Mouse (Mus musculus) hindbrain, embryonic 13.5 days (tissue): ENCODE results near the gene Bspry. TPM values are rescaled to one million over a fixed set of nuclear protein-coding genes. Genes with fewer than 3 reads are reported as not detected.

ENCODE experiments used
- ATAC-seq: fragments of 200-750 bp; cut with Nextera tagmentation; 2 replicates; pipeline ENCODE4 v1.8.0; 2017; ENCODE audit warnings: moderate TSS enrichment; ENCODE audit not compliant: low FRiP score
- H3K27ac ChIP-seq: fragments of 300-500 bp; sonication (generic); 2 replicates; pipeline ENCODE4 v1.5.1; 2015; ENCODE audit warnings: inconsistent platforms, mild to moderate bottlenecking, moderate library complexity
- H3K27me3 ChIP-seq: fragments of 300-500 bp; sonication (generic); 2 replicates; pipeline ENCODE4 v1.6.1; 2015; ENCODE audit warnings: mild to moderate bottlenecking, inconsistent platforms
- H3K36me3 ChIP-seq: fragments of 300-500 bp; sonication (generic); 2 replicates; pipeline ENCODE4 v1.6.1; 2015; ENCODE audit warnings: mild to moderate bottlenecking, inconsistent platforms
- H3K4me1 ChIP-seq: fragments of 300-500 bp; sonication (generic); replicated peaks from 2 replicates; pipeline ENCODE4 v1.6.1; 2015; ENCODE audit warnings: inconsistent platforms
- H3K4me2 ChIP-seq: fragments of 300-500 bp; sonication (generic); 2 replicates; pipeline ENCODE4 v1.6.1; 2015; ENCODE audit warnings: inconsistent platforms, mild to moderate bottlenecking, moderate library complexity
- H3K4me3 ChIP-seq: fragments of 300-500 bp; sonication (generic); 2 replicates; pipeline ENCODE4 v1.5.1; 2015; ENCODE audit warnings: mild to moderate bottlenecking, inconsistent platforms
- H3K9ac ChIP-seq: fragments of 300-500 bp; sonication (generic); 2 replicates; pipeline ENCODE4 v1.6.1; 2015; ENCODE audit warnings: mild to moderate bottlenecking, inconsistent platforms
- H3K9me3 ChIP-seq: fragments of 300-500 bp; sonication (generic); 2 replicates; pipeline ENCODE4 v1.6.1; 2016; ENCODE audit warnings: inconsistent platforms
- WGBS: fragments of 180-500 bp; shearing (Covaris S2); methylation state at CpG from one replicate; pipeline ENCODE4 v1.1.7; 2015; 5-methylcytosine and 5-hydroxymethylcytosine counted together
- polyA plus RNA-seq: library from polyadenylated mRNA; unstranded; fragments of >200 nt; fragmentation: Nextera tagmentation; extraction: Ambion mirVana; gene quantifications from 2 replicates; pipeline ENCODE4 v1.2.1, GENCODE M21; 2015

Gene Bspry
- 0.43 and 0.95 TPM in 2 replicates for polyA plus RNA-seq

DNA sequence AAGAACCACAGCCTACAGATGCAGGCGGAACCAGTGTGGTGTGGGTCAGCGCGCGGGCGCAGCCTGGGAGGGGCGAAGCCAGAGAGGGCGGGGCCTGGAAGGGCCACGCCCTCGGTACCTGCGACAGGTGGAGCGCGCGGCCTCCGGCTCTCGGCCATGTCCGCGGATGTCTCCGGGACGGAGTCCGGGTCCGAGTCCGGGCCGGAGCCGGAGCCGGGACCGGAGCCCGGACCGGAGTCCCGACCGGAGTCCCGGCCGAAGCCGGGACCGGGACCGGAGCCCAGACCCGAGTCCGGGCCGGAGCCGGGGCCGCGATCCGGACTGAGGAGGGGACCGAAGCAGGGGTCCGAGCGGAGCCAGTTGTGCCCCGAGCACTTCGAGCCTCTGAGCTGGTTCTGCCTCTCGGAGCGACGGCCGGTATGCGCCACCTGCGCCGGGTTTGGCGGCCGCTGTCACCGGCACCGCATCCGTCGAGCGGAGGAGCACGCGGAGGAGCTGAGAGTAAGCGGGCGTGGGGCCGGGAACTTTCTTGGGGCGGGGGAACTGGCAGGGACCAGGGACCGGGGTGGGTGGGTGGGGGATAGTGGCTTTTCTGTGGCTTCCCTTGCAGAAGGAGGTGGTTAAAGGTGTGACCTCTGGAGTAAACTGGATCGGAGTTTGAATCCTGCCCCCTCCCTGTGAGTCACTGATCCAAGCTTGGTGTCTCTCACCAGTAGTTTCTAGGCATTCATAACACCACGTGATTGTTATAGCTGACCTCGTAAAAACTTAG is at the start of gene Bspry:
Gene Bspry (plus strand): TSS at position 117 of the 772 bp plus-strand sequence.
- H3K27me3 ChIP-seq = peaks cover 56% of the 10 kb centered on the region
- peak within 1 kb of the TSS; percentile 39; the same call in 1 of the 2 replicates for H3K9ac ChIP-seq

DNA sequence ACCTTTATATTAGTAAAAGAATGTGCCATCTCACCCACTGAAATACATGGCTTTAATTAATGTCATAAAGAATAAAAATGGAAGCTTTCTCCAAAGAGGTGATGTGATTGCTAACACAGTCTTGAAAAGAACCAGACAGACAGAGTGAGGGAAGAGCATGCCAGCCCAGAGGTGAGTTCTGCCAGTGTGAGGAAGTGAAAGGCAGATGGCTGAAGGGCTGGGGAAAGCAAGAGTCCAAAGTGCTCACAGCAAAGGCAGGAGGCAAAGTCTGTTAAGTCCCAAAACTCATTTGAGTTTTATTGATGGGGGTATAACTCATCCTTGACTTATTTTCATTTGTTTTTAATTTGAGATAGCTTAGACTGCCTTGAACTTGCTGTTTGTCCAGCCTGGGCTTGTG is 49.2 kb upstream of the Bspry start:
- Histone ChIP-seq H3K9me3 (no peaks in the 10 kb centered on the region), H3K4me2 (no peak overlapping the region), H3K27ac (no peak overlapping the region), H3K4me1 (no peaks in the 10 kb centered on the region), H3K36me3 (peaks cover 8% of the 10 kb centered on the region), H3K9ac (no peak overlapping the region), H3K27me3 (no peaks in the 10 kb centered on the region), H3K4me3 (no peak overlapping the region)
- no peak for ATAC-seq

More for the DNA sequence above, at the start of gene Bspry:
- Histone ChIP-seq H3K4me2 (peak within 1 kb of the TSS; percentile 73), H3K4me3 (peak within 1 kb of the TSS; percentile 44), H3K9me3 (no peaks in the 10 kb centered on the region), H3K4me1 (peaks cover 10% of the 10 kb centered on the region), H3K36me3 (no peaks in the 10 kb centered on the region), H3K27ac (no peak within 1 kb of the TSS)
- ATAC-seq = peak; percentile 72
- WGBS = 3% methylated on average over 69 of the region's 71 CpGs

DNA sequence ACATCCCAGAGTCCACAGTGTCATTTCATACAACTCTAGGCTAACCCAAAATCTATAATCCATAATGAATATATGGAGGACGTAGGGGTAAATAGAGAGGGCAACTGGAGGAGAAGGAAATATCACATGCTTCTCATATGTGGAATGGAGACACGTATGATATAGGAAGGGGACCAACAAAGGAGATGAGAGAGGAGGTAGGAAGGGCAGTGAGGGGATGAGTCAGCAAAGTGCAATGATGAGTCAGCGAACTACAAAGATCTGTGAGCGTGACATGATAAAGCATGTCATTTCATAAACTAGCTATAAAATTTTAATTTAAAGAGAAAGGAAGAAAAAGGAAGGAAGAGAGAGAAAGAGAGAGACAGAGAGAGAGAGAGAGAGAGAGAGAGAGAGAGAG is 48.3 kb upstream of the Bspry start:
- Histone ChIP-seq H3K27ac (no peak overlapping the region), H3K4me3 (no peak overlapping the region), H3K27me3 (no peaks in the 10 kb centered on the region), H3K4me2 (no peak overlapping the region), H3K36me3 (peaks cover 3% of the 10 kb centered on the region; the same call in 1 of the 2 replicates), H3K9ac (no peak overlapping the region), H3K9me3 (no peaks in the 10 kb centered on the region), H3K4me1 (no peaks in the 10 kb centered on the region)
- ATAC-seq = no peak
- WGBS = 88% methylated on average over 4 of the region's 4 CpGs

DNA sequence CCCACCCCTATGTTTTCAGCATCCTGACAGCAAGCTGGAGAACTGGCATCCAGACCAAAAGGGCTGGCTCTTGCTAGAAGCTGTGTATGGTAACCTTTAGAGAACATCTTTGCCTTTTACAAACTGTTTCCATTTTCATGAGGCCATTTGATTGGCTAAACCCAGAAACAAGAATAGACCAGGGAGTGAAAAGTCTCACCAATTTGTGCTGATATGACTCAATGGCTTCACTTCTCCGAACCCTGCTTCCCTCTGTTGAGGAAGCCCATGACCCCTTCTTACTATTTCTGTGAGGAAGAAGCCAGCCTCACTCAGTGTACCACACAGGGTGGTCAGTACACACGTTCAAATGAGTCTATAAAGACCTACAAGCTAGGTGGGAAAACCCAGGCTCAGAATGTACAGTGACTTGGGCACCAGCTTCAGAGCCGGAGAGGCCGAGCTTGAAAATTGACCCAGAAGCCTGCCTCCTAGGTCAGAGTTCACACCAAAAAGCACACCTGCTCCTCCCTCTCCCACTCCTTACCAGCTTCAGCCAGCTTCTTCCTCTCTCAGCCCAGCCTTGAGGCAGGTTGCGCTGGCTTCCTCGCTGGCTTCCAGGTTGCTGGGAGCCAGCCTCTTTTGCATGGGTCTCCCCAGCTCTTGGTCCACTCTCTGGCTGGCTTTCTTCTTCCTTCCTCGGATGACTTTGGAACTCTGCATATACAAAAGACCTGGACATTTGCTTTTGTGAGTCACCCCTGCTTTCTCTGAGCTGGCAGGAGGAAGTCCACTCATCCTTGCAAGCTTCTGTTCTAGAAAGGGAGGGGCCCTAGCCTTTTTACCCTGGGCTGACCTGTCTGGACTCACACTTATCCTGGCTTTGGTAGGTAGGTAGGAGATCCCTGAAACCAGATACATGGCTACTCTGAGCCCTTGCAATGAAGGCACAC is 45.6 kb upstream of the Bspry start:
- WGBS = 77% methylated on average over 7 of the region's 7 CpGs
- H3K4me3 ChIP-seq = no peak overlapping the region

DNA sequence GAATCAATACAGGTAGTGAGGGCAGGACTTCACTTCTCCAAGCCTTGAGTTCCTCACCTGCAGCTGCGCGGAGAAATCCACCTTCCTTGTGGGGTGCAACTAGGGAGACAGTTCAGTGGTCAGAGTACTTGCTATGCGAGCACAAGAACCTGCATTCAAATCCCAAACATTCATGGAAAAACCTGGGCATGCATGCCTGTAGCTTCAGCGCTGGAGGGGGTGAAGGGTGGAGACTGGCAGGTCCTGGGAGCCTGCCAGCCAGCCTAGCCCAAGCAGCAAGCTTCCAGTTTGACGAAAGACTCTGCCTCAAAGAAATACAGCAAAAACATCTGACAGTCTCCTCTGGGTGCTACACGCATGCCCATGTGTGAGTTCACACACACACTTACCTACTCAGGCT is 44.8 kb upstream of the Bspry start, which contains the start of gene Rnf183:
Gene Rnf183 (minus strand): TSS at position 172 of the 400 bp plus-strand sequence.
- no peak within 1 kb of the TSS for H3K27ac ChIP-seq
- H3K36me3 ChIP-seq = no peaks in the 10 kb centered on the region
- WGBS = 85% methylated on average over 6 of the region's 6 CpGs
- no peaks in the 10 kb centered on the region for H3K9me3 ChIP-seq
- no peak within 1 kb of the TSS for H3K4me3 ChIP-seq
- no peak for ATAC-seq
- H3K4me2 ChIP-seq = no peak within 1 kb of the TSS
- H3K27me3 ChIP-seq = no peaks in the 10 kb centered on the region
- H3K9ac ChIP-seq = no peak within 1 kb of the TSS
- H3K4me1 ChIP-seq = no peaks in the 10 kb centered on the region

More for the DNA sequence above, 45.6 kb upstream of the Bspry start:
- Histone ChIP-seq H3K36me3 (no peaks in the 10 kb centered on the region), H3K9me3 (no peaks in the 10 kb centered on the region), H3K4me2 (no peak overlapping the region), H3K27me3 (no peaks in the 10 kb centered on the region), H3K27ac (no peak overlapping the region), H3K4me1 (no peaks in the 10 kb centered on the region), H3K9ac (no peak overlapping the region)
- no peak for ATAC-seq

DNA sequence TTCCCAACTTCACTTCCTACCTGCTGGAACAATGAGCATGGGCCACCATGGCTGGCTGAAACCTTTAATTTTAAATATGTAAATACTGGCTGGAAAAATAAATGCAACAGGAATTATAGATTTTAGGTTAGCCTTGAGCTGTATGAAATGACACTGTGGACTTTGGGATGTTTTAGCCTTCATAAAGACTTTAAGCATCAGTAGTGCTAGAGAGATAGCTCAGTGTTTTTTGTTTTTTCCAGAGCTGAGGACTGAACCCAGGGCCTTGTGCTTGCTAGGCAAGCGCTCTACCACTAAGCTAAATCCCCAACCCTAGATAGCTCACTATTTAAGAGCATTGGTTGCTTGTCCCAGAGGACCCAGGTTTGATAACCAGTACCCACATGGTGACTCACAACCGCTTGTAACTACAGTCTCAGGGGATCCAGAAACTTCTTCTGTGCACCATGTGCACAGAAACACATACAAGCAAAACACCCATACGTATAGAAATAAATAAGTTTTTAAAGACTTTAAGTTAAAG is 42.5 kb upstream of the Bspry start:
- H3K9me3 ChIP-seq = no peaks in the 10 kb centered on the region
- H3K9ac ChIP-seq = no peak overlapping the region
- 88% methylated on average over 3 of the region's 3 CpGs for WGBS
- no peaks in the 10 kb centered on the region for H3K4me1 ChIP-seq
- H3K27me3 ChIP-seq = no peaks in the 10 kb centered on the region
- no peak overlapping the region for H3K27ac ChIP-seq
- no peak for ATAC-seq
- H3K4me2 ChIP-seq = no peak overlapping the region
- no peaks in the 10 kb centered on the region for H3K36me3 ChIP-seq
- no peak overlapping the region for H3K4me3 ChIP-seq

DNA sequence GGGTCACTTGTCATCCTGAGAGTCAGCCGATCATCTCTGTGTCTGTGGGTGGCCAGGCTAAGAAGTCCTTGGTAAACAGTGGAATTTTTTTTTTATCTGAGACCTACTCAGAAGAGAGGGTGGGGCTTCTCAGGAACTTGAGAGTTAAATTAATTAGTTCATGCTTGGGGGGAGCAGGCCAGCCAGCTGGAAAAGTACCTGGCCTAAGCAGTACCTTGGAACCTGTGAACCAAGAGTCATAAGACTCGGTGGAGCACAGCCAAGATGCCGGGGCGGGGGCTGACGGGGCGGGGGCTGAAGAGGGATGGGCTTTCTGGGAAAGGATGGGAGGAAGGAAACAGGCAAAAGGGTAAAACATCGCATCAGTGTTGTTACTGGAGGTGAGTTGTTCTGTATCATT is 42.0 kb upstream of the Bspry start:
- Histone ChIP-seq H3K9ac (no peak overlapping the region), H3K27ac (no peak overlapping the region), H3K36me3 (no peaks in the 10 kb centered on the region), H3K4me3 (no peak overlapping the region), H3K4me1 (no peaks in the 10 kb centered on the region), H3K27me3 (no peaks in the 10 kb centered on the region), H3K9me3 (no peaks in the 10 kb centered on the region), H3K4me2 (no peak overlapping the region)
- 90% methylated on average over 7 of the region's 7 CpGs for WGBS
- ATAC-seq = no peak

DNA sequence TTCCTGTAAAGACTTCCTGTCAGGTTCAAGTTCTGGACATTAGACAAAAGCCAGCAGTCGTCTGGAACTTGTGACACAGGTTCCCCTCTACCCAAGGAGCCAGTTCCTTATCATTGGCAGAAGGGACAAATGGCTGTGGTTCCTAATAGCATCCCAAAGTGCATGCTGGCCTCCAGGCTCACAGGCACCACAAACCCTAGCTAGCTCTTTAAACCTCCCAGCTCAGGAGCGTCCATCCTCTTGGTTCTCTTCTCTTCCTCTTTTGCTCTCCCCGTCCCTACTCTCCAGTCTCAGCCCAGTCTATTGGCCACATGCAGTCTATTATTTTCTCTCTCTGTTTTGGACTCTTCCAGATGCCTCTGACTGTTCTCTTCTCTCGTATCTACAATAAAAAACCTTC is 40.1 kb upstream of the Bspry start:
- no peak for ATAC-seq
- WGBS = 75% methylated on average over 4 of the region's 4 CpGs
- no peaks in the 10 kb centered on the region for H3K36me3 ChIP-seq
- no peak overlapping the region for H3K4me3 ChIP-seq
- H3K27ac ChIP-seq = no peak overlapping the region
- no peaks in the 10 kb centered on the region for H3K27me3 ChIP-seq
- no peaks in the 10 kb centered on the region for H3K4me1 ChIP-seq
- no peaks in the 10 kb centered on the region for H3K9me3 ChIP-seq
- no peak overlapping the region for H3K4me2 ChIP-seq
- no peak overlapping the region for H3K9ac ChIP-seq

DNA sequence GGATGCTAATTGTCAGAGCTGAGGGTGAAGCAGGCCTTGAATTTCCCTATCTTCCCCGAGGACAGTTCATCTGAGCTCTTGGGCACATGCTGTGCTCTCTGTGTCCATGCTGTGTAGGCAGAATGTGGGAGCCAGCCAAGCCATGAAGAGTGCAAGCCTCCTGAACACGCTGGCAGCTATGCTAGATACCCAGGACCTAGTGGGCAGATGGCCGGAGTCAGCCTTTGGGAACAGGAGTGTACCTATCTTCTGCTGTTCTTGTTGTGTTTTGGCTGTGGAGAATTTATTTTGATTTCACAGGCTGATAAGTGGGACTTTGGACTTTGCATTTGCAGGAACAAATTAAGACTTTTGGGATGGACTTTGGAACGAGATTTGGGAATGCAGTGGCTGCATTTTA is 39.3 kb upstream of the Bspry start:
- Histone ChIP-seq H3K9ac (no peak overlapping the region), H3K27me3 (no peaks in the 10 kb centered on the region), H3K4me2 (no peak overlapping the region), H3K27ac (no peak overlapping the region), H3K36me3 (no peaks in the 10 kb centered on the region), H3K4me1 (no peaks in the 10 kb centered on the region), H3K9me3 (no peaks in the 10 kb centered on the region), H3K4me3 (no peak overlapping the region)
- 79% methylated on average over 4 of the region's 4 CpGs for WGBS
- no peak for ATAC-seq

DNA sequence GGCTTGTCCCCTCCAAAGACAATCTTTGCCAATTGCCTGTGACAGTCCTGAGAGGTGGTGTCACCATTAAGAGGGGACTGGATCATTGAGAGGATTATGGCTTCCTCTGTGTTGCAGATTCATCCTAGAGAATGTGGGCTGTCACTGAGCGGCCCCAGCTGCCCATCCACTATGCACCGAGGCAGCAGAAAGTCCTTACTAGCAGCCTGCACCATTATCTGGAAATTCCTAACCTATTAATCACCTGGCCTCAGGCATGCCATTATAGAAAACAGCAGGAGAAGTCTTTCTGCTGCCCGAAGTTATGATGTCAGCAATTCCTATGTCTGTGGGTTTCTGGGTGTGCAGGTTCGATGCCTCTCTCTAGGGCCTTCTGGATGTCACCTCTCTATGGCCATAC is 38.9 kb upstream of the Bspry start:
- Histone ChIP-seq H3K4me1 (no peaks in the 10 kb centered on the region), H3K4me2 (no peak overlapping the region), H3K36me3 (no peaks in the 10 kb centered on the region), H3K9me3 (no peaks in the 10 kb centered on the region), H3K9ac (no peak overlapping the region), H3K27ac (no peak overlapping the region), H3K4me3 (no peak overlapping the region), H3K27me3 (no peaks in the 10 kb centered on the region)
- 73% methylated on average over 4 of the region's 4 CpGs for WGBS
- no peak for ATAC-seq

DNA sequence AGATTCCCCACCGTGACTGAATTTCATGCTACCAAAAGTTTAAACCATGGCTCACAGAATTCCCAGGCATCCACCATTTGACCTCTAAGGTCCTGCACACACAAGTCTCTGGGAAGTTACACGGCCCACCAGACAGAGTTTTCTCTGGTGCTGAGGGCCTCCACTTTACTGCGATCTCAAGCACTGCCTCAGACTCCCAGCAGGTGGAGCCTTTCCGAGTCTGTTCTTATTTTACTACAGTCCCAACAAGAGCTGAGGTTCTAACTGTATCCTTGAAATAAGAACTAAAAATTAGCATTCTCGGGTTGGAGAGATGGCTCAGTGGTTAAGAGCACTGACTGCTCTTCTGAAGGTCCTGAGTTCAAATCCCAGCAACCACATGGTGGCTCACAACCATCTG is 24.9 kb upstream of the Bspry start:
- peaks cover 7% of the 10 kb centered on the region for H3K36me3 ChIP-seq
- H3K4me2 ChIP-seq = no peak overlapping the region
- no peaks in the 10 kb centered on the region for H3K27me3 ChIP-seq
- H3K27ac ChIP-seq = no peak overlapping the region
- 67% methylated on average over 5 of the region's 5 CpGs for whole genome bisulfite sequencing
- no peaks in the 10 kb centered on the region for H3K9me3 ChIP-seq
- ATAC-seq = no peak
- H3K4me1 ChIP-seq = no peaks in the 10 kb centered on the region
- no peak overlapping the region for H3K4me3 ChIP-seq
- no peak overlapping the region for H3K9ac ChIP-seq

DNA sequence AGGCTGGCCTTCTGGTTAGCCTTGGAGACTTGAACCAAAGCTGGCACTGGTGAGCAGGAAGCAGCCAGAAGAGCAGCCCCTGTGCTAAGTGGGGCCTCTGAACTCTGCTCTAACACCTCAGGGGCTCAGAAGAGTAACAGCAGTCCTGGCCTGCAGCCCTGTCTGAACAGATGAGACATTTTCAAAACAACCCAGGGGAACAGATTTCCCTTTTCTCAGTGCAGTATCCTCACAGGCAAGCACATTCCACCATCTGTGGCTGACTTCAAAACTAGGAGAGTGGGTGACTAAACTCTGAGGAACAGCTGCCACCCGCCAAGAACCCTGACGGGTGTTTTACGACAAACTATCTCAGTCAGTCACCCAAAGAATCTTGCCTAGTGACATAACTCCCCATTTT is 20.8 kb upstream of the Bspry start:
- no peak for ATAC-seq
- H3K36me3 ChIP-seq = peaks cover 25% of the 10 kb centered on the region
- H3K9me3 ChIP-seq = no peaks in the 10 kb centered on the region
- WGBS = 86% methylated on average over 3 of the region's 3 CpGs
- H3K4me1 ChIP-seq = no peaks in the 10 kb centered on the region
- no peak overlapping the region for H3K4me2 ChIP-seq
- no peak overlapping the region for H3K9ac ChIP-seq
- no peak overlapping the region for H3K27ac ChIP-seq
- no peak overlapping the region for H3K4me3 ChIP-seq
- no peaks in the 10 kb centered on the region for H3K27me3 ChIP-seq
